Mouse (Mus musculus) cortical plate, adult 2 months (tissue): ENCODE measurements at regions not wholly inside any gene's neighbourhood (a gene's known extent, or its start where the extent isn't known, plus 50 kb on each side); places are given as distances from the start of the nearest gene placed in this dataset.

Experiments
- H3K27ac ChIP-seq: fragments of 200-500 bp; 2 replicates; pipeline ENCODE4 v1.5.1; 2012; ENCODE audit warnings: low read length, control low read depth, inconsistent platforms; ENCODE audit not compliant: insufficient read depth
- H3K4me1 ChIP-seq: fragments of 200-500 bp; 2 replicates; pipeline ENCODE4 v1.6.1; 2011; ENCODE audit warnings: low read length; ENCODE audit not compliant: control insufficient read depth, insufficient read depth
- H3K4me3 ChIP-seq: fragments of 200-500 bp; 2 replicates; pipeline ENCODE4 v1.5.1; 2011; ENCODE audit warnings: mild to moderate bottlenecking, low read length, control low read depth; ENCODE audit not compliant: insufficient read depth
- CTCF ChIP-seq: fragments of 200-500 bp; IDR thresholded peaks from 2 replicates; pipeline ENCODE4 v1.5.1; 2011; ENCODE audit warnings: mild to moderate bottlenecking, control low read depth, low read length; ENCODE audit not compliant: insufficient read depth; ENCODE audit errors: extremely low read depth
- POLR2A ChIP-seq: fragments of 200-500 bp; IDR thresholded peaks from 2 replicates; pipeline ENCODE4 v1.6.1; 2011; ENCODE audit warnings: mild to moderate bottlenecking, low read length, control low read depth; ENCODE audit not compliant: insufficient read depth; ENCODE audit errors: extremely low read depth

DNA sequence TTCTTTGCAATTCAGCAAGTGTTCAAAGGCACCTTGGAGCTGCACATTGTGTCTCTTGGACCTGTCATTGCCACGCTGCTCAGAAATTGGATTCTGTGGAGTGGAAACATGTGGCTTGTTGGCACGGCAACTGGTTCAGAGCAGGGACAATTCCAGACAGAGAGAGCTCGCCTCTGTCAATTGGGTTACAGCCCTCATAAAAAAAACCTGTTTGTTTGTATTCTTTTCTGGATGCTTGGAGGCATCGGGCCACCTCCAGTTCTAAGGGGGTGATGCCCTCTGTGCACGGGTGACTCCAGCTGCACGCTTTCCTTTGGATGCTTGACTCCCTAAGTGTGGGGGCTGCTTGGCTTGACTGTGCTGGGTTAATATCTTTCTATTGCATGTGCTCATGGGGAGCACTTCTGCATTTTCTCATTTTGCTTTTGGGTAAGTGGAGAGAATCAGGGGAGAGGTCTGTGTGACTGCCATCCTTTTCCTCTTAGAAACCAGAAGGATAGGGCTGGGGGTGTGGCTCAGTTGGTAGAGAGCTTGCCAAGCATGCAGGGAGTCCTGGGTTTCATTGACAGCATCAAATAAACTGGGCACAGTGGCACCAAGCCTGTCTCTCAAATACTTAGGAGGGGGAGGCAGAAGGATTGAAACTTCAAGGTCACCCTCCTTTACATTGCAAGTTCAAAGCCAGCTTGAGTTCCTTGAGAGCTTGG, 130.6 kb upstream of the Auts2 start:
- no peak overlapping the region for H3K4me3 ChIP-seq
- H3K27ac ChIP-seq, result no peak overlapping the region
- H3K4me1 ChIP-seq, result no peaks in the 10 kb centered on the region
- TF ChIP-seq POLR2A (no peak), CTCF (no peak)

DNA sequence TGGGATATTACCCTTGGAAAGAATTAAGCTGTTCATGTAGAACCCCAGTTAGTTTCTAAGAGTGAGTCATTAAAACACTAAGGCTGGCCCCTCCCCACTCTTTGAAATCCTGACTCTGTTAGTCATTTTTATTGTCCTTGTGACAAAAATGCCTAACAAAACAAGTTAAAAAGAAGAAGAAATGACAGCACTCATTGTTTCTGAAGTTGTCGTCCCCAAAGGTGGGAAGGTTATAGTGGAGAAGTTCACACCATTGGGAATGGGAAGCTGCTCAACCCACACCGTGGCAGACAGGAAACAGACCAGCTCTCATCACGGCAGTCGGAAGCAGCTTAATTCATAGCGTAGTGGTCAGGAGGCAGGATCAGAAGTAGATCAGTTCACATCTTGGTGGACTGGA, 128.4 kb upstream of the Auts2 start:
- Histone ChIP-seq H3K4me3 (no peak overlapping the region), H3K4me1 (no peaks in the 10 kb centered on the region), H3K27ac (no peak overlapping the region)
- no peak for TF ChIP-seq POLR2A
- TF ChIP-seq CTCF, result no peak

DNA sequence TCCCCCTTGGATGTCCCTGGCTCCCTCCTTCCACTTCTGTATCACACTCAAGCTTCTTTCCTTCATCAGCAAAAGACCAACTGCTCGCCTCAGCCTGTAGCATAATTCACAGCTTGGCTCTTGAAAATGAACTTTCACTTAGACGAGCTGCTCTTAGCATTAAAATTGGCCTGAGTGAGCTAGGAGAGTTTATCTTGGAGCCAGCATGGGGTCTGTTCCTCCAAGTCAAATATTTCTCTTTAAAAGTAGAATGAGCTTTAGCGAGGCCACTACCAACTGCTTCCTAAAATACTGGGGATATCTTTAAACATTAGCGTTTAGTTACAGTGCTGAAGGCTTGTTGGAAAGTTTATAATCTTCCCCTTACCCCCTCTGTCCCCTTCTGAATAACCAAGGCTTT, 124.2 kb upstream of the Auts2 start:
- Histone ChIP-seq H3K27ac (no peak overlapping the region), H3K4me1 (no peaks in the 10 kb centered on the region), H3K4me3 (no peak overlapping the region)
- TF ChIP-seq POLR2A, result no peak
- TF ChIP-seq CTCF, result no peak

DNA sequence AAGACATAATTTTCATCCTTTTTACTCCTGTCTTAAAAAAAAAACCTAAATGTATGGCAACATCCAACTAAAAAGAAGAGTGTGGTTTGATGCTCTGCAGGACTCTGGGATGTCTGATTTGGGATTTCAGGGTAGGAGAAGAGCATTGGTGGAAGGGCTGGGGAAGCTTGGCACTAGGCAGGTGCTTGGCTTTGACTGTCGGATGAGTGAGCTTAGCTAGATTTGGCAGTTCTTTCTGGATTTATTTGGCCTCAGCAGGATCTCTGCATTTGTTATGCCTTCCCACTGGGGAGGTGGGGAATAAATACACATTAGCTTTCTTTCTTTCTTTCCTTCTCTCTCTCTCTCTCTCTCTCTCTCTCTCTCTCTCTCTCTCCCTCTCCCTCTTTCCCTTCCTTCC, 118.1 kb upstream of the Auts2 start:
- TF ChIP-seq CTCF (no peak), POLR2A (no peak)
- H3K4me3 ChIP-seq, result no peak overlapping the region
- H3K4me1 ChIP-seq, result no peaks in the 10 kb centered on the region
- H3K27ac ChIP-seq, result no peak overlapping the region

DNA sequence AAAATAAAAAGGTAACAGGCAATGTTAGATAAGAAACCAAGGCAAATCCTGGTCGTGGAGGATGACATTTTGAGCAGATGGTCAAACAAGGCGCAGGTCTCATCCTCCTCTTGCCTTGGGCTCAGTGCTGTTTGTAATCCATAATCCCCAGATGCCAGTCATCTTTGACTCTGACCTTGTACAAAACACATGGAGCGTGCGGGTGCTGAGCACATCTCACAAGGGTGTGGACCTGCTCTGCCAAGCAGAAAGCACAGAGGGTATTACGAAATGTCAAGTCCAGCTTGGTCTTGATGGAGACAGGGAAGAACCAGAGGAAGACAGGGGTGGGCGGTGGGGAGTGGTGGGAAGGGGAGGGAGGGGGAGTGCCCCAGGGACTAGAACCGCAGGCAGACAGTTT, 116.9 kb upstream of the Auts2 start:
- Histone ChIP-seq H3K27ac (no peak overlapping the region), H3K4me1 (no peaks in the 10 kb centered on the region), H3K4me3 (no peak overlapping the region)
- TF ChIP-seq CTCF (no peak), POLR2A (no peak)

DNA sequence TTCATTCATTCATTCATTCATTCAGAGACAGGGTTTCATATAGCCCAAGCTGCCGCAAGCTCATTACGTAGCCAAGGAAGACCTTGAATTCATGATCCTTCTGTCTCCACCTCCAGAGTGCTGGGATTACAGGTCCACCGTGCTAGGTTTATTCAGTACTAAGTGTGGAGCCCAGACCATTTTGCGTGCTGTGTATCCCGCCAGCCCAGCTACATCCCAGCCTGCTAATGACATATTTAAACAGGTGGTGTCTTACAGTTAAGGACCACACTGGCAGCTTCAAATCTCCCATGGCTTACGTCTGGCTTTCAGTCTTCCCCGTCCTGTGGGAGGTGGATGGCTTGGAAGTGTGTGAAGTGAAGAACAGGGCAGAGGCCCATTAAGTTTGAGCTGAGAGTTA, 111.2 kb upstream of the Auts2 start:
- H3K4me3 ChIP-seq, result no peak overlapping the region
- H3K27ac ChIP-seq, result no peak overlapping the region
- TF ChIP-seq CTCF (no peak), POLR2A (no peak)
- H3K4me1 ChIP-seq, result no peaks in the 10 kb centered on the region

DNA sequence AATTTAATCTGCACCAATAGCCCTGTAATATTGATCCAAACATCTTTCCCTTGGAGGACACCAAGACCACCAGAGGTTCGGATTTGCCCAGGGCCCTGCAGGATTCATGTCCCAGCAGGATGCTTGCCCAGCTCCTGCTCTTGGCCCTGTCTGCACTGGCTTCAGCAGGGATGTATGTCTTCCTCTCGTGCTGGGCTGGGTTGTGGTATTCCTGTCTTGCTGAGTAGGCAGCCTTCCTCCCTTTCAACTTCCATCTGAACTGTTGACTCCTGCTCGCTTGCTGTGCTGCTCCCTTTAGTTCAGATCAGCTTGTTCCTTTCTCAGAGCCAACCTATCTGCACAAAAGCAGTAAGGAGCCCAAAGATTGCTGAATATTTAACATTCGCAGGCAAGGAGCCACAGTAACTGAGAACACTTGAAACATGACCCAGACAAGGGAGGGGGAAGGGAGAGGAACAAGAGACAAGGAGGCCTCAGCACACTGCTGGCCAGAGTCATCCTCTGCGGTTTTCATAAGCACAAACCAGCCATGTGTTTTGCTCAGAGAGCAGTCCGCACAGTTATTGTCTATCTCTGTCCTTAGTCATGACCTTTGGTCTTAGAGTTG, 110.7 kb upstream of the Auts2 start:
- H3K4me3 ChIP-seq, result no peak overlapping the region
- no peak overlapping the region for H3K27ac ChIP-seq
- no peaks in the 10 kb centered on the region for H3K4me1 ChIP-seq
- no peak for TF ChIP-seq CTCF

DNA sequence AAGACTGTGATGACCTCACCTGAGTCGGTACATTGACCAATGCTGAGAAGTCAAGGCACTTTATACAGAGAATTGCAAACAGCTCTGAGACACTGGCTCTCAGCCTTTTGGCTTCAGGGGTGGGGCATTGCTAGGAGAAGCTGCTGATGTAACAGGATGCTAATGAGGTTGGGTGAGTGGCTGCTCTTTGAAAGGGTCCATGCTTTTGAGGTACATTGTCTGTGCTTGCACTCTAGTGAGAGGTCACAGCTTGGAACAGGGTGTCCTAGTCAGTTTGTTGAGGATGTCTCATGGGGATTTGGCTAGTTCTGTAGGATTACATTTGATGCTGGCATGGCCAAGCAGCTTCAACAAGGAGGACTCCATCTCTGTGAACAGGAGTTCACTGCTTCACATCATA, 109.1 kb upstream of the Auts2 start:
- Histone ChIP-seq H3K4me1 (no peaks in the 10 kb centered on the region), H3K4me3 (no peak overlapping the region), H3K27ac (no peak overlapping the region)
- no peak for TF ChIP-seq CTCF
- TF ChIP-seq POLR2A, result no peak

DNA sequence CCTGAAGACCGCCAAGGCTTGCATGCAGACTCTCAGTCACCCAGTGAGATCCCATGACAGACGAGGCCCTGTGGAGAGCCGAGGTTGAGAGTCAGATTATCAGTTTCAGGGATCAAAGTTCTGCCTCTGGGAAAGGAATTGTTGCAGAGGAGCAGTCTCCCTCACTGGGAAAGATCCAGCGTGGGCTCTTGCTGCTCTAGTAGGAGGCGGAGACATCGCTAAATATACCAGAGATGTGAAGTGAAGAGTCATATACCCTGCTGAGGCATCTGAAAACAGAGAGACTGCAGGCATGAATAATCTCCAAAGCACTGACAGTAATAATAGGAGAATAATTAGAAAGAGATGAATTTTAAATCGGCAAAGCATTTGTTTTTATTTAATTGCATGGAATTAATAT, 106.6 kb upstream of the Auts2 start:
- Histone ChIP-seq H3K4me3 (no peak overlapping the region), H3K4me1 (no peaks in the 10 kb centered on the region), H3K27ac (no peak overlapping the region)
- TF ChIP-seq CTCF (no peak), POLR2A (no peak)

DNA sequence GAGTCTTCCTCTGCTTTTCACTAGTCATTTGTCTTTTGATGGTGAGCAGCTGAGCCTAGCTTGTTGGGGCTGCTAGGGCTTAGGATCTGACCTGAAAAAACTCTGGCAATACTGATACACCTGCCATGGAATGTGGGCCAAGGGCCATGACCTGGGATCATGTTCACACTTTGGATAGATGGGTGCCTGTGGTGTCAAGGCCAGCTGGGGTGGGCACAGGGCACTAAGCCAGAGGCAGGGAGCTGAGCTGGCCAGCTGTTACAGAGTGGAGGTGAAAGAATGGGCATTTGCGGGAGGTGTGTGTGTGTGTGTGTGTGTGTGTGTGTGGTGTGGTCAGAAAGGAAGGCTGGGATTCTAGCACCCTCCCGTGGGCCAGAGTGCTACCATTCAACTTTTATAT, 105.6 kb upstream of the Auts2 start:
- Histone ChIP-seq H3K4me3 (no peak overlapping the region), H3K27ac (no peak overlapping the region), H3K4me1 (no peaks in the 10 kb centered on the region)
- no peak for TF ChIP-seq CTCF
- TF ChIP-seq POLR2A, result no peak
